Mouse (Mus musculus): ENCODE measurements around the gene Gpm6a. TPM values are rescaled to one million over a fixed set of nuclear protein-coding genes. Genes with fewer than 3 reads are reported as not detected.

Gene Gpm6a
- polyA plus RNA-seq, 1 experiment from 2014 or later, result 19.3 TPM

GRCm38 (mm10) chr8:54961571-54961970, 6.9 kb downstream of the Gpm6a start:
- Histone ChIP-seq H3K4me1 (no peaks in the 10 kb centered on the region), H3K27ac (no peak overlapping the region), H3K4me3 (replicated peaks) (no peak overlapping the region), H3K9ac (no peak overlapping the region), H3K27me3 (no peaks in the 10 kb centered on the region), H3K36me3 (no peaks in the 10 kb centered on the region), H3K9me3 (replicated peaks) (no peaks in the 10 kb centered on the region), H3K4me2 (no peak overlapping the region)
- no peak for ATAC-seq (replicated peaks; ENCODE audit: low FRiP score)

GRCm38 (mm10) chr8:54975020-54975419, 20.4 kb downstream of the Gpm6a start:
- no peaks in the 10 kb centered on the region for H3K36me3 ChIP-seq
- H3K27ac ChIP-seq, result no peak overlapping the region
- ATAC-seq (replicated peaks; ENCODE audit: low FRiP score), result no peak
- no peaks in the 10 kb centered on the region for H3K9me3 ChIP-seq (replicated peaks)
- H3K27me3 ChIP-seq, result no peaks in the 10 kb centered on the region
- no peak overlapping the region for H3K4me3 ChIP-seq (replicated peaks)
- no peak overlapping the region for H3K9ac ChIP-seq
- no peak overlapping the region for H3K4me2 ChIP-seq
- no peaks in the 10 kb centered on the region for H3K4me1 ChIP-seq
- 74% methylated on average over 1 of the region's 1 CpGs for WGBS

GRCm38 (mm10) chr8:54975506-54975905, 20.9 kb downstream of the Gpm6a start:
- Histone ChIP-seq H3K4me2 (no peak overlapping the region), H3K36me3 (no peaks in the 10 kb centered on the region), H3K9ac (no peak overlapping the region), H3K4me3 (replicated peaks) (no peak overlapping the region), H3K4me1 (no peaks in the 10 kb centered on the region), H3K27ac (no peak overlapping the region), H3K27me3 (no peaks in the 10 kb centered on the region), H3K9me3 (replicated peaks) (no peaks in the 10 kb centered on the region)
- 67% methylated on average over 2 of the region's 2 CpGs for WGBS
- no peak for ATAC-seq (replicated peaks; ENCODE audit: low FRiP score)

DNA sequence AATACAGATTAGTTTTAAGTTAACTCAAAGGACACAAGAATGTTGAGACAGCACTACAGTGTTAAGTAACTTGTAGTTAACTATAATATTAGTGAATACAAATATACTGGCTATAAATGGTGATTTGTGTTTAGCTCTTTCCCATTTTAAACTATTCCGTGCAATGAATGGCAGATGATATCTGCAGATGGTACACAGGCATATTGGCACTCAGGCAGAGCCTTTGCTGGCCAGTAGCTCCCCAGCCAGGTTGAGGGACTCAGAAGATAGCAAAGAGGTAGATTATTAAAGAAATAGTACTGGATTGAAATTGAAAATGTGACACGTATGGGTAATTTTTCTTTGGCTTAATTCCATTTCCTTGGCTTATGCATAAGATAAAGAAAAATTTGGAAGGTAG, 21.3 kb downstream of the Gpm6a start:
- H3K27ac ChIP-seq, result no peak overlapping the region
- no peaks in the 10 kb centered on the region for H3K4me1 ChIP-seq
- no peaks in the 10 kb centered on the region for H3K9me3 ChIP-seq (replicated peaks)
- no peaks in the 10 kb centered on the region for H3K36me3 ChIP-seq
- WGBS, result 82% methylated on average over 2 of the region's 2 CpGs
- ATAC-seq (replicated peaks; ENCODE audit: low FRiP score), result no peak
- no peak overlapping the region for H3K9ac ChIP-seq
- no peak overlapping the region for H3K4me2 ChIP-seq
- no peaks in the 10 kb centered on the region for H3K27me3 ChIP-seq
- no peak overlapping the region for H3K4me3 ChIP-seq (replicated peaks)

- no peak for ATAC-seq (replicated peaks; ENCODE audit: low FRiP score)
- H3K4me3 ChIP-seq (replicated peaks), result no peak overlapping the region
- H3K9ac ChIP-seq, result no peak overlapping the region
- no peak overlapping the region for H3K4me2 ChIP-seq
- H3K36me3 ChIP-seq, result no peaks in the 10 kb centered on the region
- H3K27ac ChIP-seq, result no peak overlapping the region
- WGBS, result 63% methylated on average over 1 of the region's 1 CpGs
- H3K27me3 ChIP-seq, result no peaks in the 10 kb centered on the region
- no peaks in the 10 kb centered on the region for H3K9me3 ChIP-seq (replicated peaks)
- no peaks in the 10 kb centered on the region for H3K4me1 ChIP-seq
Measured at GRCm38 (mm10) chr8:54976663-54977062, 22.0 kb downstream of the Gpm6a start.

DNA sequence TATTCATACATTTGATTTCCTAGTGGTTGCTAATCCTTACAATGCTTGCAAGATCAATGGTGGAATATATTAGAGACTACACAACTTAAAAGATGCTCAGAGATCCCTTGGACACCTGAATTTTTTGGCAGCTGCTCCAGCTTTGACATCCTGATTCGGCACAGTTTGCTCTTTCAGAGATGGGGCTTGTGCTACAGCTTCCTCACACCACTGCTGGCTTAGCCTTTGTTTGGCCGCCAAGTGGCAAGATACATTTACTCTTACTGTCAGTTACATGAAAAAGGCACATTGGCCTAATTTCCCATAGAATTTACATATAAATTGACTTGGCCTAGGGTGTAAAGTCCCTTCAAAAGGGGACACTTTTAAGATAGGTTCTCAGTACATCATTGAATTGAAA, 32.1 kb downstream of the Gpm6a start:
- Histone ChIP-seq H3K36me3 (no peaks in the 10 kb centered on the region), H3K4me3 (replicated peaks) (no peak overlapping the region), H3K9me3 (replicated peaks) (no peaks in the 10 kb centered on the region), H3K4me1 (no peaks in the 10 kb centered on the region), H3K27ac (no peak overlapping the region), H3K9ac (no peak overlapping the region), H3K4me2 (no peak overlapping the region), H3K27me3 (no peaks in the 10 kb centered on the region)
- 64% methylated on average over 2 of the region's 2 CpGs for WGBS
- no peak for ATAC-seq (replicated peaks; ENCODE audit: low FRiP score)

DNA sequence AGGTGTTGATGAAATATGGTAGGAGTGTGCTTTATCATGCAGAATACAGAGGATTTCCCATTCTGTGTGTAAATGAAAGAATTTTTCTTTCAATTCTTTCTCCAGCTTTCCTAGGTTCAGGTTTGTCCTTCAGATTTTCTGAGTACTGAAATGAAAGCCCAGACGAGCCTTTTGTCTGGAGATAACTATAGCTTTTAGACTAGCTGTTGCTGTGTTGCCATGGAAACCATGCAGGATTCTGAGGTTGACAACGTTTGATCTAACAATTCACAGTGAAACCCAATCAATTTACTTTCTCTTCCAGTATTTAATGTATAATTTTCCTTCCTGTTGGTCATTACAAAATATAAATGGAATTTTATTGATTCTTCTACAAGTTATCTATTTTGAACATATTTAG, 34.5 kb downstream of the Gpm6a start:
- ATAC-seq (replicated peaks; ENCODE audit: low FRiP score), result no peak
- no peak overlapping the region for H3K9ac ChIP-seq
- H3K4me3 ChIP-seq (replicated peaks), result no peak overlapping the region
- H3K27ac ChIP-seq, result no peak overlapping the region
- H3K4me2 ChIP-seq, result no peak overlapping the region
- H3K27me3 ChIP-seq, result no peaks in the 10 kb centered on the region
- H3K36me3 ChIP-seq, result no peaks in the 10 kb centered on the region
- no peaks in the 10 kb centered on the region for H3K4me1 ChIP-seq
- 38% methylated on average over 2 of the region's 2 CpGs for WGBS
- no peaks in the 10 kb centered on the region for H3K9me3 ChIP-seq (replicated peaks)

- 68% methylated on average over 3 of the region's 3 CpGs for WGBS
- Histone ChIP-seq H3K36me3 (no peaks in the 10 kb centered on the region), H3K9me3 (replicated peaks) (no peaks in the 10 kb centered on the region), H3K4me2 (no peak overlapping the region), H3K27ac (no peak overlapping the region), H3K27me3 (no peaks in the 10 kb centered on the region), H3K9ac (no peak overlapping the region), H3K4me1 (no peaks in the 10 kb centered on the region), H3K4me3 (replicated peaks) (no peak overlapping the region)
- no peak for ATAC-seq (replicated peaks; ENCODE audit: low FRiP score)
Measured at GRCm38 (mm10) chr8:54991840-54992609, 37.4 kb downstream of the Gpm6a start.

DNA sequence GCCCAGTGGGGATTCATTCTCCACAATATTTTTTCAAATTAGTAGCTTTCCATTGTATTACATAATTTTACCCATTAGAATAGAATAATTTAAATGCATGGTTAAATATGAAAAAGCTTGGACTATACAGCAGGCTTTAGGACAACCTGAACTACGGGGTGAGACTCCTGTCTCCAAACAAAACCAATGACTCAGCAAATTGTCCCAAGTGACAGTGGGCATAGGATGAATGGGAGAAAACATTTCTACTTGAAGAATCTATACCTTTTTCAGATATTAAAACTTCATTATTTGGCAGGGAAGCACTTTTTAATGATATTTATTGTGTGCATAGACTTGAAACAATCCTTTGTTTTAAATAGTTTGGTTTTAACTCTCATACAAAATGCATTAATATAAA, 41.0 kb downstream of the Gpm6a start:
- H3K9ac ChIP-seq, result no peak overlapping the region
- no peaks in the 10 kb centered on the region for H3K36me3 ChIP-seq
- H3K27me3 ChIP-seq, result no peaks in the 10 kb centered on the region
- no peaks in the 10 kb centered on the region for H3K4me1 ChIP-seq
- no peak overlapping the region for H3K4me2 ChIP-seq
- no peak overlapping the region for H3K4me3 ChIP-seq (replicated peaks)
- no peak overlapping the region for H3K27ac ChIP-seq
- no peak for ATAC-seq (replicated peaks; ENCODE audit: low FRiP score)
- 66% methylated on average over 1 of the region's 1 CpGs for WGBS
- H3K9me3 ChIP-seq (replicated peaks), result no peaks in the 10 kb centered on the region

GRCm38 (mm10) chr8:55002398-55002797, 47.8 kb downstream of the Gpm6a start:
- Histone ChIP-seq H3K4me3 (replicated peaks) (no peak overlapping the region), H3K27me3 (no peaks in the 10 kb centered on the region), H3K9ac (no peak overlapping the region), H3K4me1 (no peaks in the 10 kb centered on the region), H3K9me3 (replicated peaks) (no peaks in the 10 kb centered on the region), H3K4me2 (no peak overlapping the region), H3K36me3 (no peaks in the 10 kb centered on the region), H3K27ac (no peak overlapping the region)
- no peak for ATAC-seq (replicated peaks; ENCODE audit: low FRiP score)
- WGBS, result 47% methylated on average over 1 of the region's 1 CpGs

- Histone ChIP-seq H3K27ac (no peak overlapping the region), H3K9me3 (replicated peaks) (no peaks in the 10 kb centered on the region), H3K4me3 (replicated peaks) (no peak overlapping the region), H3K4me2 (no peak overlapping the region), H3K27me3 (no peaks in the 10 kb centered on the region), H3K4me1 (no peaks in the 10 kb centered on the region), H3K36me3 (no peaks in the 10 kb centered on the region), H3K9ac (no peak overlapping the region)
- WGBS, result 56% methylated on average over 2 of the region's 2 CpGs
- ATAC-seq (replicated peaks; ENCODE audit: low FRiP score), result no peak
Measured at GRCm38 (mm10) chr8:55002946-55003345, 48.3 kb downstream of the Gpm6a start.

- Histone ChIP-seq H3K9me3 (replicated peaks) (no peaks in the 10 kb centered on the region), H3K4me3 (replicated peaks) (no peak overlapping the region), H3K36me3 (no peaks in the 10 kb centered on the region), H3K9ac (no peak overlapping the region), H3K27me3 (no peaks in the 10 kb centered on the region), H3K4me2 (no peak overlapping the region), H3K27ac (no peak overlapping the region), H3K4me1 (no peaks in the 10 kb centered on the region)
- WGBS, result 81% methylated on average over 2 of the region's 2 CpGs
- no peak for ATAC-seq (replicated peaks; ENCODE audit: low FRiP score)
Measured at GRCm38 (mm10) chr8:55012228-55012627, 57.6 kb downstream of the Gpm6a start.

- Histone ChIP-seq H3K27ac (no peak overlapping the region), H3K27me3 (no peaks in the 10 kb centered on the region), H3K36me3 (no peaks in the 10 kb centered on the region), H3K4me1 (no peaks in the 10 kb centered on the region), H3K4me3 (replicated peaks) (no peak overlapping the region), H3K9me3 (replicated peaks) (no peaks in the 10 kb centered on the region), H3K4me2 (no peak overlapping the region), H3K9ac (no peak overlapping the region)
- 69% methylated on average over 1 of the region's 1 CpGs for WGBS
- no peak for ATAC-seq (replicated peaks; ENCODE audit: low FRiP score)
Measured at GRCm38 (mm10) chr8:55017071-55017470, 62.4 kb downstream of the Gpm6a start.
